ENCODE assay signal across 7 mouse cellular contexts in the genomic region with DNA sequence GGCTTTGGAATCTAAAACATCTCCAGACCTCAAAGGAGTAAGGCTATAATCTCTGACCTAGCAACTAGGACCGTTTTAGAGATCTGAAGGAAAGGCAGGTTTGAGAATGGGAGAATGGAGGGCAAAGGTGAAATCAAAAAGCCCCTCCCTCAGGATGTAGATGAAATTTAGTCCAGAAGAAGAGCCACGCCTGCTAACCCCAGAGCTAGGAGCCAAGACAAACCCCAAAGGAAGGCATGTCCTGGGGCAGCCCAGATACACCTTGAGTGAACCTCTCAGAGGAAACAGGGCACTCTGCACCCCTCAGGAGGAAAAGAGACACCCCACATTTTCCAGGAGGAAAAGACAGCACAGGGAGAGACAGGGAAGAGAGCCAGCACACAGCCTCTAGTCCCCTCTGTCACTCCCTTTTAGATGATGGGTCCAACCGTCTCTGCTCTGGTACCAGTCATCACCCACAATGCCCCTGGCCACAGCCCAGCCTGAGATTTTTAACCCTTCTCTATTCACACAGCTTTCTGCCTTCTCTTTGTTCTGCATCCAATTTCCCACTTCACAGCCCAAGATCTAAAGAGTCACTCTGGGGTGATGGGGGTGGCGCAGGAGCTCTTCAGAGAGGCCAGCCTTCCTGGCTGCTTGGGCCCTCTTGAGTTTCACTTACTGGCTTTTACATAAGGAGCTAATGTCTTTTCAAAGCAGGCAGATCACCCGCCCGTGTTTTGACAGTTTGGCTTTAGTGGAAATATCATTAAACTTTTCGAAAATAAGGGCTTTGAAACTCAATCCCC.
DNase-seq lines count a peak whose midpoint lies in the region; ATAC-seq and TF ChIP-seq lines count a peak whose summit lies in the region.

No protein-coding gene starts in this region.

- peak overlapping the region; percentile 68 for H3K27ac ChIP-seq in heart, postnatal 0 days (ENCODE audit: low read depth)

- no peaks in the 10 kb centered on the region for H3K9me3 ChIP-seq in heart, postnatal 0 days (replicated peaks; ENCODE audit: control insufficient read depth, low read length)

- no peak for TF ChIP-seq CTCF in heart, postnatal 0 days (IDR thresholded peaks at IDR 0.05; ENCODE audit: low read depth)

- no peak overlapping the region for H3K4me3 ChIP-seq in heart, postnatal 0 days (ENCODE audit: low read depth, low read length)

- no peak overlapping the region for H3K4me2 ChIP-seq in heart, postnatal 0 days (ENCODE audit: low read depth, low read length)

- no peak overlapping the region for H3K9ac ChIP-seq in heart, postnatal 0 days (replicated peaks; ENCODE audit: low read depth, low read length)

- WGBS in heart, postnatal 0 days, result 38% methylated on average over 7 of the region's 7 CpGs

- H3K4me1 ChIP-seq in heart, postnatal 0 days (ENCODE audit: control insufficient read depth, insufficient read depth), result peaks cover 9% of the 10 kb centered on the region

- no peaks in the 10 kb centered on the region for H3K27me3 ChIP-seq in heart, postnatal 0 days (ENCODE audit: control insufficient read depth, insufficient read depth, low read length)

- no peak for ATAC-seq in heart, postnatal 0 days (ENCODE audit: insufficient read depth, low read depth)

- peak; percentile 64 for DNase-seq in CD4-positive helper T cell, adult 2 months (ENCODE audit: low read depth, low spot score)
- peak; percentile 88 for DNase-seq in Muller cell, postnatal 12 days (ENCODE audit: inconsistent ontology term)
- no peak for DNase-seq in heart, postnatal 0 days (ENCODE audit: low spot score)
- DNase-seq in lung, postnatal 36 days, result peak; percentile 84
- peak; percentile 64 for DNase-seq in thymus, postnatal 14 days
- DNase-seq in urinary bladder, postnatal 4 days (ENCODE audit: low spot score in 2 of 2), result no peak
- DNase-seq in right cerebral cortex, adult 2 months (ENCODE audit: low spot score in 2 of 2), result no peak

- no peak for TF ChIP-seq EP300 in heart, postnatal 0 days (IDR thresholded peaks at IDR 0.05; ENCODE audit: low read depth)

- H3K36me3 ChIP-seq in heart, postnatal 0 days (replicated peaks; ENCODE audit: control insufficient read depth, insufficient read depth, low read length), result no peaks in the 10 kb centered on the region

Comparison
In these comparisons a context has a peak if more than half of its experiments do, and no peak if none do; other contexts are left out.
1. DNase-seq: peak in CD4-positive helper T cell, adult 2 months (single experiment), Muller cell, postnatal 12 days (single experiment), lung, postnatal 36 days (single experiment) and thymus, postnatal 14 days (single experiment); none in heart, postnatal 0 days (single experiment), urinary bladder, postnatal 4 days (0 of 2) and right cerebral cortex, adult 2 months (0 of 2).